Mouse (Mus musculus) cerebellum, postnatal 25 days (tissue): ENCODE results near the gene Gdf2.

ENCODE experiments used
- DNase-seq, 2 experiments: peaks; one replicate each; pipeline ENCODE4 v3.0.0; 2021; ENCODE audit warnings: mixed read lengths in 2 of 2

The Gdf2 gene

DNA sequence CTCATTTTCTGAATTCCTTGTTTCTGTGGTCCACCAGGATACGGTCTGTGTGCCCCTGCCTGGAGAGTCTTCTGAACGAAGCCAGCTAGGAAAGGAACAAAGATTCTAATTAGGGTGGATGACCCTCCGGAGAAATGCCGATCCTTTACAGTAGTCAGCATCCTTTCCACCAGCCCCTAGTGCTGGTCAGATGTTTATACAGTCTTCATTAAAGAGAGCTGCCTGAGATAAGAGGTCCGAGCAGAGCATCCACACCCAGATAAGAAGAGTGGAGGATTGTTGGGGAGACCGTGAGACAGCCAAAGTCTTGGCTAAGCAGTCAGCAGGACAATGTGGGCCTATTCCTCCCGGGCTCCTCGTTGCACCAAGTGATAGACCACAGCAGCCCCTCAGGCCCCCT lies at the start of gene Gdf2:
Gene Gdf2 (plus strand): TSS at position 301 of the 400 bp plus-strand sequence.
- no peak for DNase-seq

DNA sequence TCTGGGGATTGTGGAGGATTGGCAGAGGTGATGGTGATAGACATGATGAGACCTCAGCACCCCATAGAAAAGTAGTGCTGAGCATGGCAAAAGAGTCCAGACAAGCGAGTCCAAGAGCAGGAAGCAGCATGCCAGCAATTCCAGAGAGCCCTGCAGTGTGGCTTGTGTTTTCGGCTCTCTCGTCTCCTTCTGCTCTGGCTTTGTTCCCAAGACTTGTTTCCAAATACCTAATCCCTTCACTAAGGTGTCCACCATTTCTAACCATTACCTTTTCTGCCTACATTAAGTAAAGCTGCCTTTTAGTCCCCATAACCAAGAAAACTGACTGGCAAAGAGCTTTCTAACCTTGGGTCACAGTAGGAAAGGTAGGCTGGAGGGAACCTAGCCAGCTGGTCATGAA lies 49.3 kb upstream of the Gdf2 start:
- DNase-seq = peak in 1 of 2 experiments; percentile 12

DNA sequence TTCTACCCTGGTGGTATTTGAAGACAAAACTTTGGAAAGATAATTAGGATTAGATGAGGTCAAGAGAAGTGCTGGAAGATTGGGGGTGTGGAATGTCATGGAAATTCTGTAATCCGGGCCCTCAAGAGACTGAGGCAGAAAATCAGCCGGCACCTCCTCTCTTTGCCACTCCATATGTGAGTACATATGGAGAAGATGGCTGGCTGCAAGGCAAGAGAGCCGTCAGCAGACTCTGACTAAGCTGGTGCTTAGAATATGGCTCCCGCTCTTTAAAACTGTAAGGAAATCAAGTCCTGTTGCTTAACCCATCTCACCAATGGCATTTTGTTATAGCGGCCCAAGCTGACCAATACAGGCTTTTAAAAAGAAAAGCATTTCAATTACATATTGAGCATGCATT lies 45.1 kb upstream of the Gdf2 start:
- DNase-seq = no peak

DNA sequence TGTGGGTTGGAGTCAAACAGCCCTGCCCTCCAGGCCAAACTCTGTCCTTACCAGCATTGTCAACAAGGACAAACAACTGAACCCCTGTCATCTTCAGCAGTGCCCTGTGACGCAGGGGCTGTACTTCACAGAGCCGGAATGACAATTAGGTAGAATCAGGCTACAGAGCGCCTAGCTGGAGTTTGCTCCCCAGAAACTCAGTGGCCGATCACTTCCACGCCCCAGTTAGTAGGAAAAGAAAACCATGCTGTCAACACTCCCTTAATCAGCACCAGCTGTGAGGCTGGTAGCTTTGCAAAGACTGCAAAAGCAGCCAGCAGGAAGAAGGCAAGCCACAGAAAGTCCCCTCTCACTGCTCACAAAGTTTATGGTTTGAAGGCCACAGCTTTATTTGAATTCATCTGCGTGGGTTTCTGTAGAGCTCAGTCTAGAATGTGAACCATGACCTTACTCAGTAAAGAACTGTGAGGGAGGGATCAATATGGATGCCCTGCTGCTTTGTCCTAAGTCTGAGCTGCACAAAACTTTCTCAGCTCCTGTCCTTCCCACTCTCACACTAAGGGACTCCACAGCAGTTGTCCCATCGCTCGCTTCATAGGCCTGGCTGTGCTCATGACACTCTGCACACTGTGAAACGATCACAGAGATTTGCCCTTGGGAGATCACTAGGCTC lies 44.1 kb upstream of the Gdf2 start:
- DNase-seq = no peak

- no peak for DNase-seq
Measured at GRCm38 (mm10) chr14:33902783-33903182, 38.1 kb upstream of the Gdf2 start.

DNA sequence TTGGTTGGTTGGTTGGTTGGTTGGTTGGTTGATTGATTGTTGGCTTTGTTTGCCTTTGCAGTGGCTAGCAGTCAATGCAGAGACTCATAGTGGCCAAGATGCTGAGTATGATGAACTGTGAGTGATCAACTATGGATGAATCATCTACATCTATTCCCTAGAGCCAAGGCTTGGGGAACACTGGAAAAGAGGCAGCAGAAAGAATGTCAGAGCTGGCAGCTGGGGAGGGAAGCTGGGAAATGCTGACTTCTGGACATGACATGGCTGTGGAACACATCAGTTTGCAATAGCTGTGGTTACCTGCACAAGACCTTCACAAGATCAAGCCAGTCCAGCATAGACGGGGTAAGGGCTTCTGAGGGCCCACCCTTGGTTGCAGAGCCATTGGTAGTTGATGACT lies 37.6 kb upstream of the Gdf2 start:
- no peak for DNase-seq

DNA sequence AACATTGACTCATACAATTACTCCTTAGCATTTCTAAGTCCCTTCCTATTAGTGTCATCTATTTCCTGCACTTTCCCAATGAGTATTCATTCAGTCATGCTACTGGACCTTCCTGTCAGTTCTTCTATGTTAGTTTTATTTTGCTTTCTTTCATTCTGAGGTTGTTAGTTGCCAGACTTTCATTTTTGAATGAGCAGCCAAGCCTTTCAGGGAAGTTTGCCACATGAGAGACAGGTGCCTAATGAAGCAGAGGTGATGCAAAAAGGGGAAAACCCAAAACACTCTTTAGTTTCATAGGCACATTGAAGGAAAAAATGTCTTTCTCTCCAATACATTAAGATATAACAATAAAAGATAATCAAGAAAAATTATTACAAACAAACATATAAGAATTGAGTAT lies 36.0 kb upstream of the Gdf2 start:
- DNase-seq = no peak

DNA sequence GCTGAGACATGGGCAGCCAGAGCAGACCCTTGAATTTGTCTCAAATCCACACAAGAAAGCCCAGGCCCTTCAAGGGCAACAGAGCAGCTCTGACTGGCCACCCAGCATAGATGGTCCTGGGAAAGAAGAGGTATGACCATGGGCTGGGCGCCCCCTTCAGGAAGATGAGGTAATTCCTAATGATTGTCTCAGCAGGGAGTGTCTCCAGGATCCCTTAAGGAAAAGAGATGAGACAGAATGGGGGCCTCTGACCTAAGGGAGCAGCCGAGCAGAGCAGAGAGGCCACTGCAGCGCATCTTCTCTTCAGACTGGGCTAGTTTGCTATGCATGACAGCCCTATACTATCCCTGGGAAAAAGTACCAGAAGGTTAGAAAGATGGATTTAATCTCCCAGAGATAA lies 27.1 kb upstream of the Gdf2 start:
- DNase-seq = peak in 1 of 2 experiments; percentile 41

GRCm38 (mm10) chr14:33914206-33914605 lies 26.6 kb upstream of the Gdf2 start:
- DNase-seq = no peak

GRCm38 (mm10) chr14:33920727-33921559 lies 19.9 kb upstream of the Gdf2 start:
- DNase-seq = no peak

DNA sequence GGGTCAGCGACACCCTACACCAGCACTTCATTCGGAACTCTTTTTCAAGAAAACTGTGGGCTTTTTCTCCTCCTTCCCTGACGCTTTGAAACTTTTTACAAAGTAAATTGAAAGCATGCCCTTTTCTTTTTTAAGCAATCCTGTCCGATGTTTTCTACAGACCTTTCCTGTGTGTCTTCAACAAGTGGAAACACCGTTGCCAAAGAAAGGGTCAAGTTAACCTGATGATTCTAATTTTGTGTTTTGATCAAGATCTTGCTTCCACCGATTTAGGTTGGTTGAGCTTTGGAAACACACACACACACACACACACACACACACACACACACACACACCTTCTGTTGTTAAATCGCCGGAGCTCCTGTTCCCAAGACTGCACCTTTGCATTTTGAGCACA lies 18.1 kb upstream of the Gdf2 start:
- DNase-seq = no peak

DNA sequence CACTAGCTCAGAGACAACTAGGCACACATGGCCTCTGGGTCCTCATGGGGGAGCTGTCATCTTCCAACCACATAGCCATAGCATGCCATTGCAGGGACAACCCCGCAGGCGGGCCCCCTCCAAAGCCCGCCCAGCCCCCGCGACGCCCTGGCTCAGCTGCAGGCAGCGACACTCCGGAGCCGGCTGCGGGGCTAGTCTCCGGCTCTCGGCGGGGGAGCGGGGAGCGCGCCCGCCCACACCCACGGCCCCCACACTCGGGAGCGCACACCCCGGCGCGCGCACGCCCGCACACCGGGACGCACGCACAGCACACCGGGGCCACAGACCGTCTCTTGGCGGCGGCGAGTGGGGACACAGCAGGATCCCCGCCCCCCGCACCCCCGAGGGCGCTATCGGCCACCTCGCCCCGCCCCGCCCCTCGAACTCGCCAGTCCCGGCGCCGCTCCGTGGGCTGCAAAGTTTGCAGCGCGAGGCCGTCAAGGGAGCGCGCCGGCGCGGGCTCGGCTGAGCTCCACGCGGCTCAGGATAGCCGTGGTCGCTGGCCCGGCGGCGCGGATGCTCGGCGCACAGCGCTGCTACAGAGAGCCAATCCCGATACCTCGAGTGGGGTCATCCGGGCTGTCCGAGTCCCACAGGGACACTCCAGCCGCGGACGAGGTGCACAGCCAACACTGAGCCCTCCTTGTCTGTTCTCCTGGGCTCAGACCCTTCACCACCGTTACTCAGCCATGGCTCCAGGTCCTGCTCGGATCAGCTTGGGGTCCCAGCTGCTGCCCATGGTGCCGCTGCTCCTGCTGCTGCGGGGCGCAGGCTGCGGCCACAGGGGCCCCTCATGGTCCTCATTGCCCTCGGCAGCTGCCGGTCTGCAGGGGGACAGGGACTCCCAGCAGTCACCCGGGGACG lies 17.4 kb upstream of the Gdf2 start, which contains the start of gene Gdf10:
Gene Gdf10 (plus strand): TSS at position 420 of the 903 bp plus-strand sequence.
- peak; percentile 29 to 45 for DNase-seq

- no peak for DNase-seq
Measured at GRCm38 (mm10) chr14:33931853-33932252, 9.0 kb upstream of the Gdf2 start.

GRCm38 (mm10) chr14:33932935-33933703 lies 7.7 kb upstream of the Gdf2 start:
- peak; percentile 63 to 84 for DNase-seq

DNA sequence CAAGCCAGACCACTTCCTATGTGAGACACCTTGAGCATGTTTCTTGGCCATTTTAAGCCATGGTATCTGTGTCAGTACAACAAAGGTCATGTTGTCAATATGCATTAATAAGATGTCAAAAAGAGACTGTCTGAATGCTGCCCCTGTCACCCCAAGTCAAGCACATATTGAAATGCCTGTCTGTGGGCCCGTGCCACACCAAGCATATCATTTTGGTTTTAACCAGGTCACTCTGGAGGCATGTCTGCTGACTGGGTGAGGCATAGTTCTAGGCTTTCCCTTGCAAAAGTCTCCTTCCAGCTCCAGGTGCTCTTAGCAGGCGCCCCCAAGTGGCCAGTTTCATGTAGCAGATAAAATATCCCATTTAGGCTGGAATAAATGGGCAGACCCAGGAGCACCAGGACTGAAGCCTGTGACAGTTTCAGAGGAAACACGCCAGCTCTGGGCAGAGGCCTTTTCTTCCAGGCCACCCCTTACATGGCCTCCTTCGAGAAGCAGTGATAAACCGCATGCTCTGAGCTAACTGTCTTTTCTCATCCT lies 7.0 kb upstream of the Gdf2 start:
- peak; percentile 60 to 76 for DNase-seq

- DNase-seq = peak; percentile 83 to 89
Measured at GRCm38 (mm10) chr14:33939117-33939516, 1.7 kb upstream of the Gdf2 start.

- DNase-seq = no peak
Measured at GRCm38 (mm10) chr14:33942222-33942621, 1.4 kb downstream of the Gdf2 start.

GRCm38 (mm10) chr14:33946125-33946524 lies 5.3 kb downstream of the Gdf2 start:
- DNase-seq = no peak

- DNase-seq = peak in 1 of 2 experiments; percentile 50
Measured at GRCm38 (mm10) chr14:33952233-33952981, 11.6 kb downstream of the Gdf2 start.

- DNase-seq = no peak
Measured at GRCm38 (mm10) chr14:33953761-33954160, 12.9 kb downstream of the Gdf2 start, which contains the start of gene Rbp3. Gene Rbp3 (plus strand): TSS chr14:33954003.

DNA sequence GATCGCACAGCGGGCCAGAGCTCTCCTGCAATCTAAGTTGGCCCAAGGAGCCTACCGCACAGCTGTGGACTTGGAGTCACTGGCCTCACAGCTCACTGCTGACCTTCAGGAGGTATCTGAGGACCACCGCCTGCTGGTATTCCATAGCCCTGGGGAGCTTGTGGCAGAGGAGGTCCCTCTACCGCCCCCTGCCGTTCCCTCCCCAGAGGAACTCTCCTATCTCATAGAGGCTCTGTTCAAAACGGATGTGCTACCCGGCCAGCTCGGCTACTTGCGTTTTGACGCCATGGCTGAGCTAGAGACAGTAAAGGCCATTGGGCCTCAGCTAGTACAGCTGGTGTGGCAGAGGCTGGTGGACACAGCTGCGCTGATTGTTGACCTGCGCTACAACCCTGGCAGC lies 15.2 kb downstream of the Gdf2 start:
- DNase-seq = no peak
